Mouse (Mus musculus) left cerebral cortex, postnatal 36 days (tissue): ENCODE measurements around the gene Mrnip. TPM values are rescaled to one million over a fixed set of nuclear protein-coding genes. Genes with fewer than 3 reads are reported as not detected.

Experiments used
- DNase-seq, 2 experiments: peaks; one replicate each; pipeline ENCODE4 v3.0.0; 2021 to 2022; ENCODE audit warnings: low spot score in 2 of 2, mixed read lengths in 1 of 2
- intact Hi-C: fragments of 180-260 bp; cut with DNase I; formaldehyde crosslinking; loops from one replicate; pipeline ENCODE4 v1.15.1; 2025
- total RNA-seq, 2 experiments: library from RNA; stranded (reverse); gene quantifications; 2 replicates each; pipeline ENCODE4 v1.2.3; 2021

Gene Mrnip
- total RNA-seq, 2 experiments from 2014 or later: 15.4 to 15.7 TPM

GRCm38 (mm10) chr11:50197500-50197899 is 23.3 kb downstream of the Mrnip start:
- DNase-seq: no peak

DNA sequence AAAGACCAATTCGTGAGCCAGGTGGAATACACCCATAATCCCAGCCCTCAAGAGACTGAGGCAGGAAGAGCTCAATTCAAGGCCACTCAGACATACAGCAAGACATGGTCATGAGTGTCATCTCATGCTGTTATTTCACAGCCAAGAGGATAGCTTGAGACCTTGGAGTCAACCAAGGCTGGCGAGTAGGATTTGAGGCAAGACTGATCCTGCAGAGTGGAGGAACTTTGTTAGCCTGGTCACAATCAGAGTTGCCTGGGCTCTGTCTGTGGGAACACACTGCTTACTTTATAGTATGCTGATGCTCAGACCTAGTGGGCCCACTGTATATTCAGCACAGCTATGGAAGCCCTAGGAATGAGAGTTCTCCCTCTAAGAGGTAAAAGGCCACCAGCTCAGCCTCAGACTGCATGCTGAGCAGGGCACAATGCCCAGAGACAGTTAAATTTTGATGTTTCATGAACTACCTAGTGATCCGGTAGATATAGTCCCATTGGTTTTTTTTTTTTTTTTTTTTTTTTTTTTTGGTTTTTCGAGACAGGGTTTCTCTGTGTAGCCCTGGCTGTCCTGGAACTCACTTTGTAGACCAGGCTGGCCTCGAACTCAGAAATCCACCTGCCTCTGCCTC is 24.1 kb downstream of the Mrnip start:
- intact Hi-C loops: no loop called here
- DNase-seq: no peak

More at GRCm38 (mm10) chr11:50197500-50197899, 23.3 kb downstream of the Mrnip start:
- intact Hi-C loops: no loop called here

DNA sequence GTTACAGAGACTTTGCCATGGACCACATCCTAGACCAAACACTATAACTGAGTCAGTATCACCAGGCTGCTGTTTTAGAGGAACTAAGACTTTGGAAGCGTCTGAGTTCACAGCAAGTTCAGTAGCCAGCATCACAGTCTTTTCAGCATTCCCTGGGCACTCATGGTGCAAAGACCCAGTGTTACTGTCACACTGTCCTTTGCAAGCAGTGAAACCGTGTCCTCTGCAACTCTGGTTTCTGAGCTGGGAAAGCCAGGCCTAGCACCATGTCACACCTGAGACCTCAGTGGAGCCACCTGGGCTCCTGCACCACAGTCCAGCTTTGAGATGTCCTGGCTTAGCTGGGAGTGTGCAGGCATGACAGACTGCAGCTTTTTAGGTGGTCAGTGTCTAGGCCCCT is 24.7 kb downstream of the Mrnip start:
- no peak for DNase-seq
- intact Hi-C loops: no loop called here

DNA sequence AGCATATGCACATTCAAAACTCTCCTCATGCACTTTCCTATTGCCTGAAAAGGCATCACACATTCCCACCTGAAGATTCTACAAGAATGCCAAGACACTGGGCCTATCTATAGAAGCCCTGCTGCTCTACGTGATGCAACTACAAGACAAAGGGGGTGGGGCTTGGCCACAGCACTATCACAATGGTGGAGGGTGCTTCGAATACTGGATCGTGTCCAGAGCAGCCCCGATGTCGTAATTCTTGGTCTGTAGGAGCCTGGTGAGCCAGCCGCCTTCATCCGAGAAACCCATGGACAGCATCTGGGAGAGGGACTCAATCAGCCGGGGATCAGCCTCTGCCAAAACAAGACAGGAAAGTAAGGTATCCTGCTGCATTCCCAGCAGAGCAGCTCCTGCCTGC is 26.4 kb downstream of the Mrnip start:
- no peak for DNase-seq
- intact Hi-C loops: no loop called here

- DNase-seq: no peak
- intact Hi-C loops: no loop called here
These were observed 27.3 kb downstream of the Mrnip start for GRCm38 (mm10) chr11:50201590-50201989.

DNA sequence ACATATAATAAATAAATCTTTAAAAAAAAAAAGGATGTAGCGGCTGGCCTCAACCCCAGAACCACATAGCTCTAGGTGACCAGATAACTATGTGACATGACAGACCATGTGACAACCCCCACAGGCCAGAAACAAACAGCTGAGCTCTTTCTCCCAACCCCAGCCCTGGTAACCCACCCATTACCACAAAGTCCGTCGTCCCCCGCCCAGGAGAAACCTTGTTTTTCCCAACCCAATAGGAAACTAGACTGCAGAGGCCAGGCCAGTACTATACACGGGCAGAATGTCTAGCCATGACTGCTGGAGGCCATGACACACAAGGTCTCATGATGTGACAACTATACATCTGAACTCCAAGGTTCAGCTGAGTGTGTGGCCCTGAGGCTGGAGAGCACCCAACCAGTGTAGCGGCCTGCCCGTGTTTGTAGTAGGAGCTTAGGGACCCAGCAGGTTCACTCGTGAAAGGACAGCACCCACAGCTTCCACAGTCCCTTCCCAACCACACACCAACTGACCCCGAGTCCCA is 29.1 kb downstream of the Mrnip start:
- intact Hi-C loops: no loop called here
- no peak for DNase-seq

DNA sequence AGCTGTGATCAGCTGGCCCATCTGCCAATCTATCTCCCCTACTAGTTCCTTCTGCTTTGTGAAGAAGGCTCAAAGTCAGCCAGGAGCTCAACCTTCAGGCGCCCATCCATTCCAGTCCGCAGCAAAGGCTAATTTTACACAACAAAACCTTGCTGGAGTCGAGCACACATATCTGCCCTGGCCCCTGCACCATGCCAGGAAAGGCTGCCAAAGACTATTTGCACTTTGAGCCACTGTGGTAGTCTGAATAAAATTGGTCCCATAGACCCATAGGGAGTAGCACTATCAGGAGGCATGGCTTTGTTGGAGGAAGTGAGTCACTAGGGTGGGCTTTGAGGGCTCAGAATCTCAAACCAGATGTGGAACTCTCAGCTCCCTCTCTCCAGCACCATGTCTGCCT is 31.2 kb downstream of the Mrnip start:
- no peak for DNase-seq
- intact Hi-C loops: no loop called here

DNA sequence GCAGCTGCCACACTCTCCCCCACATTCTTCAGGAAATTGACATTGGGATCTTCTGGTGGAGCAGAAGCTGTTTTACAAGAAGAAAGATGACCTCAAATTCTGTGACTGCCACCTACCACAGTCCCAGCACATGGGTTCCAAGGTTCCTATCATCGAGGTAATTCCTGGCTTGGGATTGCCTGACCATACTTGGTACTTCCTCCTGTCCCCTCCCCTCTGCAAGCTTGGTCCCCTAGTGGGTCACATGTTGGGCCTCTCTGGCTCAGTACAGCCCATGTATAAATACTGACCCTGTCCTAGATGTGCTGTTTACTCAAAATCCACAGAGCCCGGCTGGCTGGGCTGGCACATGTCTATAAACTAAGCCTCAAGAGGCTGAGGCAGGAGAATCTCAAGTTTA is 31.8 kb downstream of the Mrnip start:
- intact Hi-C loops: no loop called here
- DNase-seq: no peak

DNA sequence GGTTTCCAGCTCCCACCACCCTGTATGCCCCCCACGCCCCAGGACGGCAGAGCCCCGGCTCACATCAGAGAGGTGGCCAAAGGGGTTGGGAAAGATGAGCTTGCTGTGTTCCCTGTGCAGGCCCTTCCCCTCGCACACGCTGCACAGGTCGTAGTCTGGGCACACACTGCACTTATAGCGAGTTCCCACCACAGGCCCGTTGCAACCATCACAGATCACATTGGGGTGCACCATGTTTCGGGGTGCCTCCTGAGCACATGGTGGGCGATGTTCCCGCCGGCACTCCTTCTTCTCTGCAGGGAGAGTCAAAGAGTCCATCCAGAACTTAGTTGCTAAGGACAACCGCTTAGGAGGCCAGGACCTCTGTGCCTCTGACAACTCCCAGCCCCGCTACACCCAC is 33.1 kb downstream of the Mrnip start:
- DNase-seq: no peak
- intact Hi-C loops: no loop called here

DNA sequence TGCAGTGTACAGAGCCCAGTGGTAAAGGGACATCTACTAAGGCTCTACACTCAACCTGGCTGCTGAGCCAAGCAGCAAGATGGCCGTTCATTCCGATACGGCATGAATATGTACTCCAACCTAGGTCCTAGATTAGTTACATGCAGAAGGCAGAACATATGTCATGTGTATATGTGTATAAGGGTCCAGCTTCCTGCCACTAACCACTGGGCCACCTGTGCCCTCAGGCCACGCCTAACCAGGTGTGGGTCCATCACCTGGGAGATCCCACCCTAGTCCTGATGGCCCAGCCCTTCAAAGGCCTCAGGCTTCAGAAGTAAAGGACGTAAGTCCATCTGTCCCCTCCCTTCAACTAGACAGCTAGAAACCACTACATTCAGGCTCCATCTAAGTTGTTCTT is 33.8 kb downstream of the Mrnip start:
- intact Hi-C loops: no loop called here
- DNase-seq: no peak

GRCm38 (mm10) chr11:50210101-50210504 is 35.9 kb downstream of the Mrnip start:
- peak; percentile 77 to 80 for DNase-seq
- intact Hi-C loops: loop anchor here (2.0 kb wide), 1 partner anchor 15 kb away; no protein-coding TSS in a partner anchor

DNA sequence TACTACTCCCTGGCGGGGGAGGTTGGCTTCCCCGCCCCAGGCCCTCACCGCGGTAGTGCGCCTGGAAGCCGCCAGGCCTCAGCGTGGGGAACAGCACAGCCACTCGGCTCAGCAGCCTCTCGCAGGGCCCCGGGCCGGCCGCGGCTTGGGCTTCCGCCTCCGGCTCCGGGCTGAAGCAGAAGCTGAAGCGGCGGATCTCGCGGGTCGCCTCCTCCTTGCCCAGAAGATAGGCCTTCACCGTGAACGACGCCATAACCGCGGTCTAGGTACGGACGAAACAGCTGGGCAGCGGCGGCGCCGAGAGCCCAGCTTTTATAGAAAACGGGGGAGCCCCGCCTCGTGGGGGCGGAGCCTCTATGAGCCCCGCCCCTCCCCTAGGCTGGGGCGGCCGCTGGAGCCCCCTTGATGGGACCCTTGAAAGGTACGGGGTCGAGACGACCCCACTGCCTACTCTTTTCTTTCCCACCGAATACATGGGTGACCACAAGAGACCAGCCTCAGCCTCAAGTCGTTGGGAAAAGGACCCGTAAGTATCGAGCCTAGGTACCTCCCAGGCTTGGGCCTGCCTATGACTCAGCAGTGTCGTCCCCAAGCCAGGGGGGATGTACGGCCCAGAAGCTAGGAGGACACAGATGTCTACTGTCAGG is 36.4 kb downstream of the Mrnip start, which contains the start of the genes Sqstm1 and Mgat4b:
Sqstm1 (minus strand) TSS at position 323 of the 647 bp plus-strand sequence.
Mgat4b (plus strand) TSS at position 386 of the 647 bp plus-strand sequence.
- intact Hi-C loops: loop anchor here (2.0 kb wide), 1 partner anchor 14 kb away; no protein-coding TSS in a partner anchor
- DNase-seq: peak; percentile 83 to 87

DNA sequence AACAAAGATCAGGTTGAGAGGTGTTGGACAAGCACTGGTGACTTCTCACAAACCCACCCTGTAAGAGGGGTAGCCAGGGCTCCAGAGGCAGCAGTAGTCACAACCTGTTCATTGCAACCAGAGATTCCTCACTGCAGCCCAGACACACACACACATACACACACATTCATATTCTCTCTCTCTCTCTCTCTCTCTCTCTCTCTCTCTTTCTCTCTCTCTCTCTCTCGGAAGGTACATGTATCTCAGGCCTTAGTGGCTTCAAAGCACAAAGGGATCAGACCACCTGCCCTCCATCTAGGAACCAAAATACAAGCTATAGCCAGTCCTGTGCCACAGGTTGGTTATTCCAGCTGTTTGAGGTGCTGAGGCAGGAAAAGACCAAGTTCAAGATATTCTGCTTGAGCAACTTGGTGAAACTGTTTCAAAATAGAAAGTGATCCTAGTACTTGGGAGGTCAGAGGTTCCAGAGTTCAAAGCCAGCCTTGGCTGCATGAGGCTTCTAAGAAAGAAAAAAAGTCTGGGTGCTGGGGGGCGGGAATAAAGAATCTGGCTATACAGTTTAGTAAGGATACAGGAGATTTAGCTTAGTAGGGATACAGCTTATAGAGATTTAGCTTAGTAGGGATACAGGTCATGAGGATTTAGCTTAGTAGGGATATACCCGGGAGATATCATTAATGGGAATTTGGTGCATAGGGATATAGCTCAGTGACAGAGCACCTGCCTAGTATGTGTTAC is 37.2 kb downstream of the Mrnip start:
- intact Hi-C loops: loop anchor here (2.0 kb wide), 1 partner anchor 13 kb away; no protein-coding TSS in a partner anchor
- peak in 1 of 2 experiments; percentile 39 for DNase-seq

GRCm38 (mm10) chr11:50212060-50212739 is 38.0 kb downstream of the Mrnip start:
- intact Hi-C loops: no loop called here
- DNase-seq: no peak

GRCm38 (mm10) chr11:50212848-50213758 is 38.9 kb downstream of the Mrnip start:
- intact Hi-C loops: no loop called here
- peak in 1 of 2 experiments; percentile 51 for DNase-seq

DNA sequence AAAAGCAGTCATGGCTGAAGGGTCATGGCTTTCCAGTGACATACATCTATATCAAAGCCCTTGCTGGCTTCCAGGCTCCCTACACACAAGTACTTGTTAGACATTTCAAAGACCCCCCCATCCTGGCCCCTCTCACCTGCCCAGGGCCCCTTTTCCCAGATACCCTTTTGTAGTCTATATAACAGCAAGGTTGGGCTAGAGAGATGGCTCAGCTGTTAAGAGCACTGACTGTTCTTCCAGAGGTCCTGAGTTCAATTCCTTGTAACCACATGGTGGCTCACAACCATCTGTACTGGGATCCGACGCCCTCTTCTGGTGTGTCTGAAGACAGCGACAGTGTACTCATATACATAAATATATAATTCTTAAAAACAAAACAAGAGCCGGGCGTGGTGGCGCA is 40.4 kb downstream of the Mrnip start:
- intact Hi-C loops: no loop called here

GRCm38 (mm10) chr11:50215633-50216032 is 41.4 kb downstream of the Mrnip start:
- DNase-seq: no peak
- intact Hi-C loops: no loop called here

More for the DNA sequence above, 40.4 kb downstream of the Mrnip start:
- no peak for DNase-seq

- intact Hi-C loops: no loop called here
These were observed 42.6 kb downstream of the Mrnip start for GRCm38 (mm10) chr11:50216724-50217366.

More at GRCm38 (mm10) chr11:50216724-50217366, 42.6 kb downstream of the Mrnip start:
- no peak for DNase-seq
